Mouse (Mus musculus): ENCODE measurements at regions not wholly inside any gene's neighbourhood (a gene's known extent, or its start where the extent isn't known, plus 50 kb on each side); places are given as distances from the start of the nearest gene placed in this dataset.

- WGBS: 71% methylated on average over 13 of the region's 13 CpGs
- H3K4me2 ChIP-seq (replicated peaks; ENCODE audit: low read depth, low read length, severe bottlenecking): no peak overlapping the region
- no peaks in the 10 kb centered on the region for H3K9me3 ChIP-seq (ENCODE audit: control insufficient read depth, low read length)
- no peak for TF ChIP-seq POLR2A (IDR thresholded peaks at IDR 0.05; ENCODE audit: borderline replicate concordance, extremely low read depth, insufficient read depth, insufficient read length)
- ATAC-seq (ENCODE audit: low FRiP score, low read depth) (no peak), DNase-seq (ENCODE audit: low spot score) (no peak)
- no peaks in the 10 kb centered on the region for H3K4me1 ChIP-seq (ENCODE audit: control insufficient read depth, insufficient read depth, low read length)
- H3K4me3 ChIP-seq (replicated peaks; ENCODE audit: low read length): no peak overlapping the region
- no peaks in the 10 kb centered on the region for H3K36me3 ChIP-seq (ENCODE audit: control insufficient read depth, insufficient read depth, low read length)
- H3K9ac ChIP-seq (ENCODE audit: low read depth, low read length, severe bottlenecking): no peak overlapping the region
- no peaks in the 10 kb centered on the region; the same call in 1 of the 2 replicates for H3K27me3 ChIP-seq (ENCODE audit: control insufficient read depth, insufficient read depth, low read length)
- H3K27ac ChIP-seq (replicated peaks; ENCODE audit: low read depth, low read length): no peak overlapping the region
These were observed 87.1 kb downstream of the Ankrd50 start for GRCm38 (mm10) chr3:38397615-38397956.

DNA sequence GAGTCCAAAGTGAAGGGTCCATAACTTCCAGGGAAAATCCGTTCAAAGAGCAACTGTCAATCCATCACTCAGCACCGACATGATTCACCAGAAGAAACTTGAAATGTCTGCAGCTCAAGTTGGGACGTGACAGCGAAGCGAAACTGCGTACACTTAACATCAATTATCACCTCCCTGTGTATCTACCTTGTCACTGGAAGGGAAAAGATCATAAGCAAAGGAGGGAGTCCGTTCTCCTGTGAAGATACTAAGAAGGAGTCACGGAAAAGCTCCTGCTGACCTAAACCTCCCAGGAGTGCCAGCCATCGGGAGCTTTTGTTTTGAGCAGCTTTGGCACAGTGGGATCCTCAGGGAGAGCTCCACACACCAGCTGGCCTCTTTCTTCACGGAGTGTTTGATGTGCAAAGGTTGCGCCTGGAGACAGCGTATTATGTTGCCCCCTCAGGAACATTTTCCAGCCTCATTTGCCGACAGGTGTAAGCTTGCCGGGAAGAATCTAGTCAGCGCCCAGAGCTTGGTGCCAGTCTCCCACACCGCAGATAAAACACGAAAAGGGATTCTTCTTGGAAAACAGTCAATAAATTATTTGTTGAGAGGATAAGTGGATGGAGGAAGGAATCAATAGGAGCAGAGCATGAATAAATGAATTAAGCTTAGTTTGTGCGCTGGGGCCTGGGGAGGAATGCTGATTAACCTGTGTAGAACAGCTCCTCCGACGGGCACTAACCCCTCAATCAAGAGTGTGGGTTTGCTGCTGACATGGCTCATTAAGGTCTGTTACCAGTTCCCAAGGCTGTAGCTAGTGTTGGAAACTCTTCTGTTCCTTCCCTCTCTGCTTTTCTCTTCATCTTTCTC, 87.7 kb downstream of the Ankrd50 start:
- Histone ChIP-seq H3K9ac (ENCODE audit: low read depth, low read length, severe bottlenecking) (no peak overlapping the region), H3K4me2 (replicated peaks; ENCODE audit: low read depth, low read length, severe bottlenecking) (peak overlapping the region; percentile 40), H3K4me1 (ENCODE audit: control insufficient read depth, insufficient read depth, low read length) (no peaks in the 10 kb centered on the region), H3K4me3 (replicated peaks; ENCODE audit: low read length) (peak overlapping the region; percentile 17; the same call in 1 of the 2 replicates), H3K36me3 (ENCODE audit: control insufficient read depth, insufficient read depth, low read length) (no peaks in the 10 kb centered on the region), H3K9me3 (ENCODE audit: control insufficient read depth, low read length) (no peaks in the 10 kb centered on the region), H3K27ac (replicated peaks; ENCODE audit: low read depth, low read length) (no peak overlapping the region), H3K27me3 (ENCODE audit: control insufficient read depth, insufficient read depth, low read length) (no peaks in the 10 kb centered on the region; the same call in 1 of the 2 replicates)
- DNase-seq (ENCODE audit: low spot score) (peak; percentile 21), ATAC-seq (ENCODE audit: low FRiP score, low read depth) (no peak)
- whole genome bisulfite sequencing: 5% methylated on average over 20 of the region's 20 CpGs
- no peak for TF ChIP-seq POLR2A (IDR thresholded peaks at IDR 0.05; ENCODE audit: borderline replicate concordance, extremely low read depth, insufficient read depth, insufficient read length)

DNA sequence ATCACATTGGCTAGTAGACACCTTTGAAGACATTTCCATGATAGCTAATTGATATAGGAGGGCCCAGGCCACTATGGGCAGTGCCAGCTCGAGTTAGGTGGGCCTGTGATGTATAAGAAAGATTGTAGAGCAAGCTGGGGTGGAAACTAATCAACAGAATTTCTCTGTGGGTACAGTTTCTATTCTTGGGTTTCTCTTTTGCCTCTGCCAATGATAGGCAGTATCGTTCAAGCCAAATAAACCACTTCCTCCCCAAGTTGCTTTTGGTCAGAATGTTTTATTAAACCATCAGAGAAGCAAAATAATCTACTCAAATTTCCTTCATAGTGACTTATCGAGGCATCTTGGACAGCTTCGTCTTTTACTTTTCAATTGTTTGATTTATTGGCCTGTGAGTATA, 90.3 kb downstream of the Ankrd50 start:
- no peaks in the 10 kb centered on the region for H3K4me1 ChIP-seq (ENCODE audit: control insufficient read depth, insufficient read depth, low read length)
- no peak overlapping the region for H3K9ac ChIP-seq (ENCODE audit: low read depth, low read length, severe bottlenecking)
- H3K4me2 ChIP-seq (replicated peaks; ENCODE audit: low read depth, low read length, severe bottlenecking): no peak overlapping the region
- H3K27me3 ChIP-seq (ENCODE audit: control insufficient read depth, insufficient read depth, low read length): no peaks in the 10 kb centered on the region; the same call in 1 of the 2 replicates
- ATAC-seq (ENCODE audit: low FRiP score, low read depth): no peak
- 81% methylated on average over 4 of the region's 4 CpGs for WGBS
- DNase-seq (ENCODE audit: low spot score): no peak
- H3K4me3 ChIP-seq (replicated peaks; ENCODE audit: low read length): no peak overlapping the region
- H3K9me3 ChIP-seq (ENCODE audit: control insufficient read depth, low read length): no peaks in the 10 kb centered on the region
- no peaks in the 10 kb centered on the region for H3K36me3 ChIP-seq (ENCODE audit: control insufficient read depth, insufficient read depth, low read length)
- H3K27ac ChIP-seq (replicated peaks; ENCODE audit: low read depth, low read length): no peak overlapping the region
- TF ChIP-seq POLR2A (IDR thresholded peaks at IDR 0.05; ENCODE audit: borderline replicate concordance, extremely low read depth, insufficient read depth, insufficient read length): no peak

DNA sequence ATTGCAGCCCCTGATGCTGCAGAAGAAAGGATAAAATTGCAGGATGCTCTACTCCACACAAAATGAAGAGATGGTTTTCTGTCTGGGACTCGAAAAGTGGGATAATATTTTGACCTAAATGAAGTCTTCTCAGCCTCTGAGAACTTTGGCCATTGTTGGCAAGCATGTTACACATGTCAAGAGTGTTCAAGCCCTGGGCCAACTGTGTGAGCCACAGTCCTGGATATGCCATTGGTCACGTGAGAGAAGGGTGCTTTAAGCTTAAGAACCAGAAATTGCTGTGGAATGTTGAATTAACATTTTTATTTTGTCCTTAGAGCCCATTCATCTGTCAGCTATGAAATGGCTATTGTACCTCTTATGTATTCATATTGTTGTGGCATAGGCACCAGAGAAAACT, 95.0 kb downstream of the Ankrd50 start:
- no peaks in the 10 kb centered on the region for H3K4me1 ChIP-seq (ENCODE audit: control insufficient read depth, insufficient read depth, low read length)
- no peak for TF ChIP-seq POLR2A (IDR thresholded peaks at IDR 0.05; ENCODE audit: borderline replicate concordance, extremely low read depth, insufficient read depth, insufficient read length)
- WGBS: 89% methylated on average over 2 of the region's 2 CpGs
- H3K9ac ChIP-seq (ENCODE audit: low read depth, low read length, severe bottlenecking): no peak overlapping the region
- no peaks in the 10 kb centered on the region for H3K9me3 ChIP-seq (ENCODE audit: control insufficient read depth, low read length)
- no peak overlapping the region for H3K27ac ChIP-seq (replicated peaks; ENCODE audit: low read depth, low read length)
- H3K36me3 ChIP-seq (ENCODE audit: control insufficient read depth, insufficient read depth, low read length): no peaks in the 10 kb centered on the region
- H3K4me3 ChIP-seq (replicated peaks; ENCODE audit: low read length): no peak overlapping the region
- H3K27me3 ChIP-seq (ENCODE audit: control insufficient read depth, insufficient read depth, low read length): no peaks in the 10 kb centered on the region
- H3K4me2 ChIP-seq (replicated peaks; ENCODE audit: low read depth, low read length, severe bottlenecking): no peak overlapping the region
- ATAC-seq (ENCODE audit: low FRiP score, low read depth): no peak
- no peak for DNase-seq (ENCODE audit: low spot score)

GRCm38 (mm10) chr3:38388961-38389360, 95.7 kb downstream of the Ankrd50 start:
- WGBS: 34% methylated on average over 3 of the region's 3 CpGs
- Histone ChIP-seq H3K27ac (replicated peaks; ENCODE audit: low read depth, low read length) (no peak overlapping the region), H3K9ac (ENCODE audit: low read depth, low read length, severe bottlenecking) (no peak overlapping the region), H3K4me3 (replicated peaks; ENCODE audit: low read length) (no peak overlapping the region), H3K27me3 (ENCODE audit: control insufficient read depth, insufficient read depth, low read length) (no peaks in the 10 kb centered on the region), H3K4me1 (ENCODE audit: control insufficient read depth, insufficient read depth, low read length) (no peaks in the 10 kb centered on the region), H3K4me2 (replicated peaks; ENCODE audit: low read depth, low read length, severe bottlenecking) (no peak overlapping the region), H3K36me3 (ENCODE audit: control insufficient read depth, insufficient read depth, low read length) (no peaks in the 10 kb centered on the region), H3K9me3 (ENCODE audit: control insufficient read depth, low read length) (no peaks in the 10 kb centered on the region)
- ATAC-seq (ENCODE audit: low FRiP score, low read depth): no peak
- DNase-seq (ENCODE audit: low spot score): no peak
- TF ChIP-seq POLR2A (IDR thresholded peaks at IDR 0.05; ENCODE audit: borderline replicate concordance, extremely low read depth, insufficient read depth, insufficient read length): no peak
